Mouse (Mus musculus) liver, embryonic 14.5 days (tissue): Measurements from ENCODE around the gene A530016L24Rik.

Experiments used
- CTCF ChIP-seq: IDR thresholded peaks from 2 replicates; pipeline ENCODE4 v1.5.1; 2016; ENCODE audit warnings: antibody characterized with exemption, low read depth, control low read depth
- EP300 ChIP-seq: IDR thresholded peaks from 2 replicates; pipeline ENCODE4 v1.6.1; 2016; ENCODE audit warnings: antibody characterized with exemption, low read depth

DNA sequence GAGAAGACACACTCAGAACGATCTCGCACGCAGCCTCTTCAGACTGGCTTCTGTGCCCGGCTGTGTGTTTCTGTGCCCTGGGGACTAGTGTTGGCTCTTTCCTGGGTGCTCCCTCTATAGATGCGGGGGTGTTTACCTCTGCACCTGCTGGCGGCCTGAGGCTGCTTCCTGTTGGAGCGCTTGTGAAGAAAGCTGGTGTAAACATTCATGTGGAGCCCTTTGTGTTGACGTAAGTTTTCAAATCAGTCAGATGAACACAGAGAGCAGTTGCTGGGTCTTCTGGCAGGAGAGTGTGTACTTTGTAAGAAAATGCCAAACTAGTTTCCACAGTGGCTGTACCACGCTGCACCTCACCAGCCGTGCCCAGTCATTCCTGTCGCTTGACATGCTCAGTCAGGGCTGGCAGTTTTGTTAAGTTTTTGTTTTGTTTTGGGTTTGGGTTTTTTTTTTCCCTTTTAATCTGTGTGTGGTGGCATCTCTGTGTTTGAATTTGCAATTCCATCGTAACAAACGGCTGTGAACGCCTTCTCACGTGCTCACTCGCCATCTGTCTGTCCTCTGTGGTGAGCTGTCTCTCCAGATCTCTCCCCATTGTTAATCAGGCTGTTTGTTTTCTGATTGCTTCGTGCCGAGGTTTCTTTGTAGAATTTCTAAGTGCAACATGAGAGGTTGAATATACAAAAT lies 40.0 kb upstream of the A530016L24Rik start:
- TF ChIP-seq CTCF (no peak), EP300 (no peak)
